Mouse (Mus musculus) kidney, adult 2 months (tissue): Measurements from ENCODE around the gene Cys1.

Experiments
- CTCF ChIP-seq: fragments of 200-500 bp; conservative IDR thresholded peaks from 2 replicates; pipeline ENCODE4 v1.5.1; 2011; ENCODE audit warnings: low read depth, mild to moderate bottlenecking, control low read depth, low read length, moderate library complexity, mixed read lengths; ENCODE audit not compliant: insufficient read depth, insufficient read length
- POLR2A ChIP-seq: fragments of 200-500 bp; IDR thresholded peaks from one replicate; pipeline ENCODE4 v1.6.1; 2011; ENCODE audit warnings: low read depth, low read length, control low read depth

- TF ChIP-seq CTCF, result no peak
- TF ChIP-seq POLR2A, result no peak
Observed at GRCm38 (mm10) chr12:24654065-24654862, 27.3 kb downstream of the Cys1 start.
